Mouse (Mus musculus) forebrain, embryonic 14.5 days (tissue): ENCODE measurements around the gene Rwdd4a. TPM values are rescaled to one million over a fixed set of nuclear protein-coding genes. Genes with fewer than 3 reads are reported as not detected.
A peak's percentile ranks its signal among the peaks of the same experiment; 100 is the strongest.

Experiments used
- ATAC-seq: fragments of 200-750 bp; cut with Nextera tagmentation; 2 replicates; pipeline ENCODE4 v1.8.0; 2017; ENCODE audit warnings: mild to moderate bottlenecking, moderate library complexity
- DNase-seq: peaks from one replicate; pipeline ENCODE4 v3.0.0-alpha.2; 2015; ENCODE audit warnings: low spot score
- H3K27ac ChIP-seq: fragments of 300-500 bp; sonication (generic); 2 replicates; pipeline ENCODE4 v1.5.1; 2014; ENCODE audit warnings: low read depth, mild to moderate bottlenecking, control low read depth, low read length, moderate library complexity
- H3K27me3 ChIP-seq: fragments of 300-500 bp; sonication (generic); replicated peaks from 2 replicates; pipeline ENCODE4 v1.6.1; 2014; ENCODE audit warnings: low read length, control low read depth, mixed read lengths; ENCODE audit not compliant: control insufficient read depth, insufficient read depth
- H3K36me3 ChIP-seq: fragments of 300-500 bp; sonication (generic); 2 replicates; pipeline ENCODE4 v1.6.1; 2014; ENCODE audit warnings: low read length, control low read depth; ENCODE audit not compliant: control insufficient read depth, insufficient read depth
- H3K4me1 ChIP-seq: fragments of 300-500 bp; sonication (generic); 2 replicates; pipeline ENCODE4 v1.6.1; 2014; ENCODE audit warnings: antibody characterized with exemption, low read length, control low read depth; ENCODE audit not compliant: control insufficient read depth, insufficient read depth
- H3K4me2 ChIP-seq: fragments of 300-500 bp; sonication (generic); 2 replicates; pipeline ENCODE4 v1.6.1; 2014; ENCODE audit warnings: mild to moderate bottlenecking, control low read depth, low read length
- H3K4me3 ChIP-seq: fragments of 300-500 bp; sonication (generic); 2 replicates; pipeline ENCODE4 v1.5.1; 2014; ENCODE audit warnings: low read depth, low read length, control low read depth
- H3K9ac ChIP-seq: fragments of 300-500 bp; sonication (generic); 2 replicates; pipeline ENCODE4 v1.6.1; 2014; ENCODE audit warnings: mild to moderate bottlenecking, low read length, control low read depth, moderate library complexity
- H3K9me3 ChIP-seq: fragments of 300-500 bp; sonication (generic); replicated peaks from 2 replicates; pipeline ENCODE4 v1.6.1; 2016; ENCODE audit warnings: low read length, control low read depth, mixed read lengths; ENCODE audit not compliant: control insufficient read depth
- WGBS: fragments of 180-500 bp; shearing (Covaris S2); extraction: QIAGEN DNeasy Blood & Tissue Kit; methylation state at CpG from one replicate; pipeline ENCODE4 v1.1.7; 2014; 5-methylcytosine and 5-hydroxymethylcytosine counted together
- polyA plus RNA-seq: library from polyadenylated mRNA; unstranded; fragments of >200 nt; fragmentation: Nextera tagmentation; extraction: Ambion mirVana; gene quantifications from 2 replicates; pipeline ENCODE4 v1.2.1, GENCODE M21; 2014

Gene Rwdd4a
- 49.7 and 51.4 TPM in 2 replicates for polyA plus RNA-seq

- Histone ChIP-seq H3K4me2 (peak within 1 kb of the TSS; percentile 93), H3K9ac (peak within 1 kb of the TSS; percentile 84), H3K27ac (peak within 1 kb of the TSS; percentile 82), H3K9me3 (no peaks in the 10 kb centered on the region), H3K4me3 (peak within 1 kb of the TSS; percentile 80), H3K36me3 (peaks cover 21% of the 10 kb centered on the region), H3K27me3 (no peaks in the 10 kb centered on the region), H3K4me1 (peaks cover 16% of the 10 kb centered on the region)
- under 1% methylated on average over 65 of the region's 65 CpGs for WGBS
- ATAC-seq = peak; percentile 100
- DNase-seq = peak; percentile 99
These were observed at the start of gene Rwdd4a, which contains the start of gene Trappc11 for GRCm38 (mm10) chr8:47533344-47534125. TSS of gene Rwdd4a (plus strand) at chr8:47533664. TSS of gene Trappc11 (minus strand) at chr8:47533470.

DNA sequence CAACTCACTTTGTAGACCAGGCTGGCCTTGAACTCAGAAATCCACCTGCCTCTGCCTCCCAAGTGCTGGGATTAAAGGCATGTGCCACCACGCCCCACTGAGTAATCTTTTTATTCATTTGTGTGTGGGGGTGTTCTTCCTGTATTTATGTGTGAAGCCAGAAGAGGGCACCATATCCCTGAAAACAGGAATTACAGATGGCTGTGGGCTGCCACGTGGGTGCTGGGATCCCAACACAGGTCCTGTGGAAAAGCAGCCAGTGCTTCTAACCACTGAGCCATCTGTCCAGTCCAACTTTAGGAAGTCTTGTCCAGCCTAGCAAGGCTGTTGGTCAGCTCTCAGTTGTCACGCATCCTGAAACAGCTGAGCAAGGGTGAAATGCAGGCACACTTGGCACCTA is 46.2 kb upstream of the Rwdd4a start:
- H3K27me3 ChIP-seq = no peaks in the 10 kb centered on the region
- 91% methylated on average over 3 of the region's 3 CpGs for WGBS
- H3K9ac ChIP-seq = no peak overlapping the region
- no peaks in the 10 kb centered on the region for H3K4me1 ChIP-seq
- peaks cover 4% of the 10 kb centered on the region; the same call in 1 of the 2 replicates for H3K9me3 ChIP-seq
- no peak for DNase-seq
- H3K36me3 ChIP-seq = peaks cover 28% of the 10 kb centered on the region
- H3K4me3 ChIP-seq = no peak overlapping the region
- no peak overlapping the region for H3K4me2 ChIP-seq
- no peak overlapping the region for H3K27ac ChIP-seq
- no peak for ATAC-seq

DNA sequence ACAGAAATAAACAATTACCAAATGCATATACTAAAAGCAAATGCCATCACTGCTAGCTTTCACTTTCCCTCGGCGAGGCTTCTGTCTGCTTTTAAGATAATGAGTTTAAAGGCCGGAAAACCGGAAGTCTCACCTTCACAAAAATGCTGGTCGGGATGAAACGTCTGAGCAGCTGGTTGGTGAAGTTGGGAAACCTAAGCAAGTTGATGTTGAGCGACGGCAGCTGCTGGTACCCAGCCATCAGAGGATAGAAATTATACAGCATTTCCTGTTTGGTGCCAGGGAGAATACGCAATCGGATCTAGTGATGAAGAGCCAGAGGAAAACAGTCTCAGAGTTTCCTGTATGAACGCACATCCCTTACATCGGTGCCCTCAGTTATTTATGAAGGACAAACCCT is 40.4 kb upstream of the Rwdd4a start:
- no peak overlapping the region for H3K9ac ChIP-seq
- ATAC-seq = no peak
- 96% methylated on average over 12 of the region's 12 CpGs for WGBS
- H3K9me3 ChIP-seq = no peaks in the 10 kb centered on the region
- H3K4me1 ChIP-seq = no peaks in the 10 kb centered on the region
- H3K27me3 ChIP-seq = no peaks in the 10 kb centered on the region
- no peak overlapping the region for H3K4me2 ChIP-seq
- H3K36me3 ChIP-seq = peaks cover 78% of the 10 kb centered on the region
- no peak overlapping the region for H3K27ac ChIP-seq
- no peak for DNase-seq
- H3K4me3 ChIP-seq = no peak overlapping the region

GRCm38 (mm10) chr8:47494602-47495153 is 38.8 kb upstream of the Rwdd4a start:
- peaks cover 86% of the 10 kb centered on the region for H3K36me3 ChIP-seq
- no peak overlapping the region for H3K27ac ChIP-seq
- no peak overlapping the region for H3K4me3 ChIP-seq
- H3K9me3 ChIP-seq = no peaks in the 10 kb centered on the region
- H3K4me1 ChIP-seq = no peaks in the 10 kb centered on the region
- WGBS = 91% methylated on average over 12 of the region's 12 CpGs
- no peaks in the 10 kb centered on the region for H3K27me3 ChIP-seq
- no peak for DNase-seq
- no peak for ATAC-seq
- H3K9ac ChIP-seq = no peak overlapping the region
- H3K4me2 ChIP-seq = no peak overlapping the region

DNA sequence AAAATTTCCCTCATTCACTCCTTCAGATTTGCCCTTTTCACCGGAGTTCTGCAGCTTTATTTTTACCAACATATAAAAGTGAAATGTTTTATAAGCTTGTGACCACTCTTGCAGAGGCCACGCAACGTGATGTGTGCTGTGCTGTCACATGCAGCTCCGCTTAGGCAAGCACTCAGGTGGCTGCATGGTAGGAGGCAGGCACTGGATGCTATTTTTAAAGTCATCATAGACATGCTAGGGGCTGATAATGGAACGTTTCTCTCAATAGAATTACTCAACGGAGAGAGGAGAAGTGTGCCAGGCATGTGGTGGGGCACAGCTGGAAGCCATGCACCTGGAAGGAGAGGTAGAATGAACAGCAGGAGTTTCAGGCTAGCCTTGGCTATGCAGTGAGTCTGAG is 38.0 kb upstream of the Rwdd4a start:
- H3K9me3 ChIP-seq = no peaks in the 10 kb centered on the region

DNA sequence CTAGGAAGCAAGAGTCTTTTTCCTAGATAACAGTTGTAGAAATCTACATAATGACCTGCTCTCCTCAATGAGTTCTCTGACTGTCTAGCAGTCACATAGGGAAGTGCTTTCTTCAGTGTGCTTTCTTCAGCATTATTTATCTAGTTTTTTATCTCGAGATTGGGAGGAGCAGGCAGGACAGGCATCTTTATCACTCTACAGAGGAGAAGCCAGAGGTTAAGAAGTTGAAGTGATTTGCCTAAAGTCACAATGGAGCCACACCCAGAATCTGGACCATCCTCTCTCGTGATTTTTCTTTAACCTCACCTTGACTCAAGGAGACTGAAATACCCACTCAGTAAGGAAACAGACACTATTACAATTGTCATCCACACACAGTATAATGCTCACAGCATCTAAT is 31.5 kb upstream of the Rwdd4a start:
- ATAC-seq (no peak), DNase-seq (no peak)
- Histone ChIP-seq H3K4me1 (no peaks in the 10 kb centered on the region), H3K4me2 (no peak overlapping the region), H3K9ac (no peak overlapping the region), H3K27ac (no peak overlapping the region), H3K9me3 (no peaks in the 10 kb centered on the region), H3K4me3 (no peak overlapping the region), H3K36me3 (peaks cover 85% of the 10 kb centered on the region), H3K27me3 (no peaks in the 10 kb centered on the region)
- WGBS = 87% methylated on average over 2 of the region's 2 CpGs

More for the DNA sequence above, 38.0 kb upstream of the Rwdd4a start:
- H3K4me2 ChIP-seq = no peak overlapping the region
- no peak overlapping the region for H3K9ac ChIP-seq
- no peak overlapping the region for H3K4me3 ChIP-seq
- peaks cover 86% of the 10 kb centered on the region for H3K36me3 ChIP-seq
- DNase-seq (no peak), ATAC-seq (no peak)
- H3K27me3 ChIP-seq = no peaks in the 10 kb centered on the region
- no peak overlapping the region for H3K27ac ChIP-seq
- 87% methylated on average over 6 of the region's 6 CpGs for WGBS
- no peaks in the 10 kb centered on the region for H3K4me1 ChIP-seq

DNA sequence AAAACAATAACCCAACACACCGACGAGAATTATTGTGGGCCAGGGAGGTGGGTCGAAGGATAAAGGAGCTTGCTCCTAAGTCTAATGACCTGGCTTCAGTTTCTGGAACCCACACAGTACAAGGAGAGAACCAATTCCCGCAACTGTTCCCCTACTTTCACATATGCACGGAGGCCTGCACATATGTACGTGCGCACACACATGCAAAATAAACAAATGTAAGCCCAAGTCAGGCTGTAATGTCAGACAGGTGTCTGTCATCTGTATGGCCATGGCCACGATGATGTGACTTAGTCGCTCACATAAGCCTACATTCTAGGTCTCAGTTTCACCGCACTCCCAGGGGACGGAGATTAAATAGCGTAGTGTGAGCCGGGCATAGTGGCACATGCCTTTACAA is 30.9 kb upstream of the Rwdd4a start:
- Histone ChIP-seq H3K27me3 (no peaks in the 10 kb centered on the region), H3K9me3 (no peaks in the 10 kb centered on the region), H3K36me3 (peaks cover 85% of the 10 kb centered on the region), H3K4me1 (no peaks in the 10 kb centered on the region), H3K4me3 (no peak overlapping the region), H3K9ac (no peak overlapping the region), H3K4me2 (no peak overlapping the region), H3K27ac (no peak overlapping the region)
- WGBS = 97% methylated on average over 13 of the region's 13 CpGs
- no peak for ATAC-seq
- DNase-seq = no peak

GRCm38 (mm10) chr8:47505431-47505830 is 28.0 kb upstream of the Rwdd4a start:
- DNase-seq (no peak), ATAC-seq (no peak)
- no peaks in the 10 kb centered on the region for H3K9me3 ChIP-seq
- peaks cover 79% of the 10 kb centered on the region for H3K36me3 ChIP-seq
- no peaks in the 10 kb centered on the region for H3K4me1 ChIP-seq
- 88% methylated on average over 12 of the region's 12 CpGs for whole genome bisulfite sequencing
- H3K27ac ChIP-seq = no peak overlapping the region
- H3K9ac ChIP-seq = no peak overlapping the region
- H3K27me3 ChIP-seq = no peaks in the 10 kb centered on the region
- H3K4me2 ChIP-seq = no peak overlapping the region
- no peak overlapping the region for H3K4me3 ChIP-seq

DNA sequence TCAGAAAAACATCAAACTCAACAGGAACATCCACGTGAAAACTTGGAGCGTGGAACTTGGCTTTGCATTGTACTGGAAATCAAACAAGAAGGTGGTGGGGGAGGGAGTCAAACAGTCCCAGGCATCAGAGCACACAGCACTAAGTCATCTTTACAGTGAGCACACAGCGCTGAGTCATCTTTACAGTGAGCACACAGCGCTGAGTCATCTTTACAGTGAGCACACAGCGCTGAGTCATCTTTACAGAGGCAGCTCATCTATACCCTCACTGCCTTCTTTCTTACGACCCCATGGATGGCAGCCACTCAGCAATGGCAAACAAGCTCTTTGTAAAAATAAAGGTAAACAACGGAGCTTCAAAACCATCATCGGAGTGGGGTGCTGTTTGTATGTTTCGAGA is 22.5 kb upstream of the Rwdd4a start:
- H3K27me3 ChIP-seq = no peaks in the 10 kb centered on the region
- 93% methylated on average over 9 of the region's 9 CpGs for WGBS
- H3K27ac ChIP-seq = no peak overlapping the region
- no peak overlapping the region for H3K4me2 ChIP-seq
- no peaks in the 10 kb centered on the region for H3K9me3 ChIP-seq
- no peak overlapping the region for H3K9ac ChIP-seq
- no peak for DNase-seq
- no peaks in the 10 kb centered on the region for H3K4me1 ChIP-seq
- no peak overlapping the region for H3K4me3 ChIP-seq
- H3K36me3 ChIP-seq = peaks cover 71% of the 10 kb centered on the region
- no peak for ATAC-seq
